In the genomic region with DNA sequence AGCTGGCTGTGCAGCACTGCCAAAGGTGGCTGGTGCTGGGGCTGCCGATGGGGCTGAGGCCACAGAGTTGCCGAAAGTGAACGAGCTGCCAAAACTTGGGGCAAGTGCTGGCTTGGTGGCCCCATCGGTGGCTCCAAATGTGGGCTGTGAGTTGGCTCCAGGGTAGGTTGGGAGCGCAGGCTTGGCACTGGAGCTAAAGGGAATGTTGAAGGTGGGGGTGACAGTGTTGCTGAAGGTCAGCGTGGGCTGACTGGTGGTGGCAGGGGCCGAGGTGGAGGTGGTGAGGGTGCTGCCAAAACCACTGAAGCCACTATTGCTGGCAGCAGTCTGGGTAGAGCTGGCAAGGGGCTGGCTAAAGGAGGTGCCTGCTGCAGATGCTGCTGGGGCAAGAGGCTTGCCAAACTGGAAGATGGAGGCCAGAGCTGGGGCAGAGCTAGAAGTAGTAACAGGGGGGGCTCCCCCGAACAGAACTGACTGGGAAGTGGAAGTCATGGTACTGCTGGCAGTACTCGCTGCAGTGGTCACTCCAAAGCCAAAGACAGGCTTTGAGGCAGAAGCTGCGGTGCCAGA, we compare ENCODE assay signal across 26 mouse cellular contexts. TPM values are rescaled to one million over a fixed set of nuclear protein-coding genes. Genes with fewer than 3 reads are reported as not detected.
DNase-seq lines count a peak whose midpoint lies in the region; ATAC-seq lines count a peak whose summit lies in the region.
"Had no signal": no experiment of that assay in that cellular context is flagged by ENCODE, and none has a peak within 500 bp of the region (broad histone marks: within the 10 kb centered on the region; RNA-seq: fewer than 3 reads in every experiment).

No protein-coding gene starts in this region.

- H3K9ac ChIP-seq in heart, embryonic 12.5 days: no peak overlapping the region
- no peak overlapping the region for H3K9ac ChIP-seq in intestine, embryonic 16.5 days (ENCODE audit: low read depth, low read length)
- H3K9ac ChIP-seq: embryonic facial prominence, embryonic 13.5 days; hindbrain, embryonic 13.5 days; intestine, embryonic 15.5 days had no signal

- H3K4me2 ChIP-seq in heart, embryonic 12.5 days: no peak overlapping the region
- no peak overlapping the region for H3K4me2 ChIP-seq in intestine, embryonic 16.5 days (ENCODE audit: low read depth, low read length)
- H3K4me2 ChIP-seq: embryonic facial prominence, embryonic 13.5 days; hindbrain, embryonic 13.5 days; intestine, embryonic 15.5 days had no signal

- WGBS in heart, embryonic 12.5 days: 94% methylated on average over 10 of the region's 10 CpGs
- 93% methylated on average over 10 of the region's 10 CpGs for WGBS in intestine, embryonic 16.5 days

- no peaks in the 10 kb centered on the region for H3K27me3 ChIP-seq in heart, embryonic 12.5 days (replicated peaks)
- no peaks in the 10 kb centered on the region for H3K27me3 ChIP-seq in intestine, embryonic 16.5 days (replicated peaks; ENCODE audit: control insufficient read depth, insufficient read depth, low read length)
- H3K27me3 ChIP-seq: embryonic facial prominence, embryonic 13.5 days; hindbrain, embryonic 13.5 days; intestine, embryonic 15.5 days had no signal

- H3K4me1 ChIP-seq in heart, embryonic 12.5 days (replicated peaks): no peaks in the 10 kb centered on the region
- H3K4me1 ChIP-seq in intestine, embryonic 16.5 days (ENCODE audit: control insufficient read depth, insufficient read depth, low read length): no peaks in the 10 kb centered on the region
- H3K4me1 ChIP-seq: embryonic facial prominence, embryonic 13.5 days; forebrain, embryonic 10.5 days; hindbrain, embryonic 13.5 days; intestine, embryonic 15.5 days had no signal

- H3K9me3 ChIP-seq in heart, embryonic 12.5 days (replicated peaks): no peaks in the 10 kb centered on the region
- H3K9me3 ChIP-seq in intestine, embryonic 16.5 days (ENCODE audit: control insufficient read depth, low read length): no peaks in the 10 kb centered on the region
- H3K9me3 ChIP-seq: embryonic facial prominence, embryonic 13.5 days; forebrain, embryonic 10.5 days; G1E; hindbrain, embryonic 13.5 days; intestine, embryonic 15.5 days had no signal

- no peak for ATAC-seq in heart, embryonic 12.5 days (ENCODE audit: insufficient number of reproducible peaks, low FRiP score)
- no peak for ATAC-seq in intestine, embryonic 16.5 days
- ATAC-seq: CD4-positive, CD25-positive, alpha-beta regulatory T cell, adult 4 months; forebrain, embryonic 14.5 days; intestine, embryonic 15.5 days had no signal

- no peak overlapping the region for H3K27ac ChIP-seq in heart, embryonic 12.5 days (ENCODE audit: poor library complexity, severe bottlenecking)
- no peak overlapping the region for H3K27ac ChIP-seq in intestine, embryonic 16.5 days (ENCODE audit: low read length)
- H3K27ac ChIP-seq: embryonic facial prominence, embryonic 13.5 days; forebrain, embryonic 10.5 days; hindbrain, embryonic 13.5 days; intestine, embryonic 15.5 days had no signal

- peaks cover 95% of the 10 kb centered on the region for H3K36me3 ChIP-seq in heart, embryonic 12.5 days
- H3K36me3 ChIP-seq in intestine, embryonic 16.5 days (ENCODE audit: control insufficient read depth, insufficient read depth, low read length): peaks cover 55% of the 10 kb centered on the region

- peak; percentile 97 for DNase-seq in heart, adult 11 months
- DNase-seq in heart, postnatal 4 days: no peak
- DNase-seq in heart, adult 9 months (ENCODE audit: low spot score in 2 of 2): peak; percentile 57 to 58
- peak; percentile 71 for DNase-seq in 3134 (ENCODE audit: extremely low read depth, insufficient read length, low spot score)
- DNase-seq in fat pad, adult 2 months (ENCODE audit: extremely low read depth, low read depth, low spot score): peak; percentile 72
- DNase-seq: adrenal gland, postnatal 10 days; B cell, adult 2 months; cerebellum, adult 11-12 months; cerebellum, adult 9-10 months; cerebellum, postnatal 25 days; gastrocnemius, postnatal 10 days; kidney, adult 2 months had no signal

- H3K4me3 ChIP-seq in heart, embryonic 12.5 days: no peak overlapping the region
- no peak overlapping the region for H3K4me3 ChIP-seq in intestine, embryonic 16.5 days (ENCODE audit: low read length)
- H3K4me3 ChIP-seq: embryonic facial prominence, embryonic 13.5 days; forebrain, embryonic 10.5 days; hindbrain, embryonic 13.5 days; intestine, embryonic 15.5 days had no signal

RNA-seq across cellular contexts. Expression of gene Nsun5, which starts 11.7 kb away (rescaled TPM):
- 10 to 100 TPM; 14.5 to 15.1 TPM for total RNA-seq in heart, postnatal 4 days (2021)
- polyA plus RNA-seq in heart, embryonic 12.5 days (2016; fragmentation: Nextera tagmentation; extraction: Ambion mirVana): 17.4 and 18.1 TPM in 2 replicates
- polyA plus RNA-seq in intestine, embryonic 16.5 days (2015; fragmentation: Nextera tagmentation; extraction: Ambion mirVana): 30.2 and 34.7 TPM in 2 replicates

RNA-seq across cellular contexts. Expression of gene Pom121, which starts 12.9 kb away (rescaled TPM):
- total RNA-seq in heart, postnatal 4 days (2021): 10 to 100 TPM; 31.9 to 32.1 TPM
- polyA plus RNA-seq in heart, embryonic 12.5 days (2016; fragmentation: Nextera tagmentation; extraction: Ambion mirVana): 14.7 and 16.5 TPM in 2 replicates
- polyA plus RNA-seq in intestine, embryonic 16.5 days (2015; fragmentation: Nextera tagmentation; extraction: Ambion mirVana): 6.9 and 7.5 TPM in 2 replicates

RNA-seq across cellular contexts. Expression of gene Trim50, which starts 28.3 kb away (rescaled TPM):
- total RNA-seq in heart, postnatal 4 days (2021): not detected
- not detected in 2 replicates for polyA plus RNA-seq in heart, embryonic 12.5 days (2016; fragmentation: Nextera tagmentation; extraction: Ambion mirVana)
- polyA plus RNA-seq in intestine, embryonic 16.5 days (2015; fragmentation: Nextera tagmentation; extraction: Ambion mirVana): 0.18 and 0.32 TPM in 2 replicates
- total RNA-seq: adrenal gland, postnatal 10 days; gastrocnemius, postnatal 10 days; granulocyte monocyte progenitor cell, adult 5-6 weeks; heart, postnatal 36 days had no signal
- polyA plus RNA-seq: CD4-positive, CD25-positive, alpha-beta regulatory T cell, adult 4 months; cortical plate, adult 2 months; forebrain, embryonic 10.5 days; forebrain, embryonic 14.5 days; G1E; heart, embryonic 16.5 days; hindbrain, embryonic 13.5 days; kidney, embryonic 16.5 days had no signal

RNA-seq across cellular contexts. Expression of gene Fkbp6, which starts 31.6 kb away (rescaled TPM):
- under 1 TPM; 0.69 to 0.74 TPM for total RNA-seq in heart, postnatal 4 days (2021)
- 0.22 TPM in 1 of 2 replicates, not detected in the other for polyA plus RNA-seq in heart, embryonic 12.5 days (2016; fragmentation: Nextera tagmentation; extraction: Ambion mirVana)
- 0.47 and 0.48 TPM in 2 replicates for polyA plus RNA-seq in intestine, embryonic 16.5 days (2015; fragmentation: Nextera tagmentation; extraction: Ambion mirVana)
- total RNA-seq: G1E; gastrocnemius, postnatal 10 days had no signal
- polyA plus RNA-seq: CD4-positive, CD25-positive, alpha-beta regulatory T cell, adult 4 months; embryonic facial prominence, embryonic 13.5 days; forebrain, embryonic 14.5 days; G1E; heart, embryonic 16.5 days had no signal
